Mouse (Mus musculus) gastrocnemius, postnatal 14 days (tissue): ENCODE data around the gene Gm10553. TPM values are rescaled to one million over a fixed set of nuclear protein-coding genes. Genes with fewer than 3 reads are reported as not detected.
"Not testable (repeated sequence)": the region's sequence is repeated elsewhere in the genome, so short reads cannot be mapped to it uniquely, and the experiment has no call there.

Experiments
- DNase-seq: peaks from one replicate; pipeline ENCODE4 v3.0.0; 2021; ENCODE audit warnings: mixed read lengths
- intact Hi-C: fragments of 180-260 bp; cut with DNase I; formaldehyde crosslinking; loops from one replicate; pipeline ENCODE4 v1.15.1; 2025; ENCODE audit warnings: low total_unique reads
- total RNA-seq, 2 experiments: library from RNA; stranded (reverse); gene quantifications; 2 replicates each; pipeline ENCODE4 v1.2.3; 2021

Gm10553 gene
- total RNA-seq, 2 experiments from 2014 or later: not detected

- DNase-seq, intact Hi-C loops: not testable (repeated sequence)
Measured at GRCm38 (mm10) chr1:85133671-85134070, 33.7 kb downstream of the Gm10553 start.

Other genes starting within 250 kb of the Gm10553 start
- under 1 TPM; 0.27 to 0.38 TPM for gene Slc16a14, start 165.0 kb upstream of the Gm10553 start, total RNA-seq
- gene A530032D15Rik, start 9.7 kb downstream of the Gm10553 start, total RNA-seq: not detected
- not detected for gene C130026I21Rik, start 170.4 kb downstream of the Gm10553 start, total RNA-seq